Mouse (Mus musculus) T-helper 2 cell (primary cell): ENCODE data around the gene Prune1.

Experiments used
- in situ Hi-C: fragments of 300-600 bp; cut with MboI, MseI; formaldehyde crosslinking; loops from one replicate; pipeline ENCODE4 v1.15.1; 2025; ENCODE audit warnings: high pct_unique_total_duplicates

Gene Prune1

DNA sequence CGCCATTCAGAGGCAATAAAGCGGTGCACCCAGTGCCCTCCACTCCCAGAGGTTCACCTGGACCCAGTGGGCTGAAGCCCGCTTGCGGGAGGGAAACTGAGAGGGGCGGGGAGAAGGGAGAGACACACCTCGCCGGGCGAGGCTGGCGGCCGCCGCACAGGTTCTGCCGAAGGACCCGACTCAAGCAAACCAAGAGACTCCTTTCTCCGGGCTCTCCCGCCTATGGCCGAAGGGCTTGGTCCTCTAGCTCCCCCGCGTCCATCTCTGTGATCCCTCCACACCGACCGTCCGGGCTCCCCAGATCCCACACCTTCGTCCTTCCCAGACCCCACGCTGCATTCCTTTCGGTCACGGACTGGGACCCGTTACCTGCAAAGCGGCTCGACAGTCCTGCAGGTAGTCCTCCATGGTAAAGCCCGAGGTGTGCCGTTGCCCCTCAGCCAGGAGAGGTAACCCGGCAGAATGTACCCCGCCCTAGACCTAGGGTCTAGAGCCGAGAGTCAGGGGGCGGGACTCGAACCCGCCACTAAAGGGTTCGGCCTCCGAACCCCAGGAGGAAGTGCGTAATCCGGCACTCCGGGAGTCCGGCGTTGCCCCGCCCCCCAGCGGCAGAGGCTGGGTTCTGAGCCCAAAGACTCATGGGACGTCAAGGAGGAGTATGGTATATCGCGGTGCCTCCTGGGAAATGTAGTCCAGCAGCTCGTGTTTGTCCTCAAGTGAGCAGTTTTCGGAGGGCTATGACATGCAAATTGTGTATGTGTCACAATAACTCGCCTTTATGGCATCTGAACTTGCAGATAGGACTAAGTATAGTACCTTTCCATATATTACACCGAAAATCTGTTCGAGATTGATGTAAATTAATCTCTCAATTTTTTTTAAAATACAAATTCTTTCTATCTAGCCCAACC, at the start of gene Prune1, which contains the start of gene Mindy1:
TSS of gene Prune1 (minus strand) at position 861 of the 911 bp plus-strand sequence.
TSS of gene Mindy1 (plus strand) at position 130 of the 911 bp plus-strand sequence.
- in situ Hi-C loops = no loop called here

GRCm38 (mm10) chr3:95331528-95331927, 49.7 kb upstream of the Prune1 start:
- in situ Hi-C loops = no loop called here

GRCm38 (mm10) chr3:95328803-95329404, 47.0 kb upstream of the Prune1 start:
- in situ Hi-C loops = no loop called here

- in situ Hi-C loops = no loop called here
Observed at GRCm38 (mm10) chr3:95324454-95325144, 42.7 kb upstream of the Prune1 start.

DNA sequence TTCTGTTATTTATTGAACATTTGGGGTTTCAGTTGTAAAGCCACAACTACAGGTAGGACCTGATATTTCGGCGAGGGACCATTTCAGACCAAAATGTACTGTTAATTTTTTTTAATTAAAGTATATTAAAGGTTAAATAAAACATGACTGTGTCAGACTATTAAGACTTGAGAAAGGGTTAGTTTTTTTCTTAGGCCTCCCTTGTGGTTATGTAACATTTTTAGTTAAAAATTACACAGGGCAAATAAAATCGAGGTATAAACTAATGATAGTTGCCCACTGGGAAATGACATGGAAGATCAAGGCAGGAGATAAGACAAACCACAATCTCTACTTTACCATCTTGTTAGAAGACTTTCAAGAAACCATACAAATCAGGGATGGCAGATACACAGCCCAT, 41.6 kb upstream of the Prune1 start:
- in situ Hi-C loops = no loop called here

GRCm38 (mm10) chr3:95319701-95320625, 38.1 kb upstream of the Prune1 start:
- in situ Hi-C loops = no loop called here

- in situ Hi-C loops = no loop called here
Observed at GRCm38 (mm10) chr3:95319110-95319509, 37.2 kb upstream of the Prune1 start.

- in situ Hi-C loops = no loop called here
Observed at GRCm38 (mm10) chr3:95318548-95318947, 36.7 kb upstream of the Prune1 start.

DNA sequence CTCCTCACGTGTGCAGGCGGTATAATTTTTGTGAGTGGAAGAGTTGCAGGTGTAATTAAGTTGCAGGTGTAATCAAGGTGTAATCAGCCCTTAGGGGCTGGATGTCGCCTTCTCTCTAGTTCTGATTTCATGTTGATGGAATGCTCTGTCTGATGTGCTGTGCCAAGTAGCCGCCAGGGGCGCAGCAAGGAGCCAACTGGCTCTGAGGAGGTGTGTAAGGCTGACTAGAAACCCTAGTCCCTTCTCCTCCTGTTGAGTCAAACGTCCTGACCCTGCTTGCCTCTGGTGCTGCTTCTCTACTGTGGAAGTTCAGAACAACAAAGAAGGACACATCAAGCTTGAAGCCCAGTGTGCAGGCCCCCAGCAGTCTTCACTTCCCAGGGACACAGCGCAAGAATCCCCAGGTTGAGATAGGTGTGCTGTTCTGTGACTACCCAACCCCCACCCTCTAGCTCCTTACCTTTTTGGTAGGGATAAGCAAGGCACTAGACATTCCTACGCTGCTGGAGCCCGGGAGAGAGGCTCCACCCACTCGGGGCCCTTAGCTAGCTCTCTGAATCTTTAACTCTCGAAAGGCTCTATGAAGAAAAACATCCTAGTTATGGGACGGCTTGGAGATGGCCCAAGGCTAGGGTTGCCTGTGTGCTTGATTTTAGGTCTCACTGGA, 35.7 kb upstream of the Prune1 start:
- in situ Hi-C loops = no loop called here

DNA sequence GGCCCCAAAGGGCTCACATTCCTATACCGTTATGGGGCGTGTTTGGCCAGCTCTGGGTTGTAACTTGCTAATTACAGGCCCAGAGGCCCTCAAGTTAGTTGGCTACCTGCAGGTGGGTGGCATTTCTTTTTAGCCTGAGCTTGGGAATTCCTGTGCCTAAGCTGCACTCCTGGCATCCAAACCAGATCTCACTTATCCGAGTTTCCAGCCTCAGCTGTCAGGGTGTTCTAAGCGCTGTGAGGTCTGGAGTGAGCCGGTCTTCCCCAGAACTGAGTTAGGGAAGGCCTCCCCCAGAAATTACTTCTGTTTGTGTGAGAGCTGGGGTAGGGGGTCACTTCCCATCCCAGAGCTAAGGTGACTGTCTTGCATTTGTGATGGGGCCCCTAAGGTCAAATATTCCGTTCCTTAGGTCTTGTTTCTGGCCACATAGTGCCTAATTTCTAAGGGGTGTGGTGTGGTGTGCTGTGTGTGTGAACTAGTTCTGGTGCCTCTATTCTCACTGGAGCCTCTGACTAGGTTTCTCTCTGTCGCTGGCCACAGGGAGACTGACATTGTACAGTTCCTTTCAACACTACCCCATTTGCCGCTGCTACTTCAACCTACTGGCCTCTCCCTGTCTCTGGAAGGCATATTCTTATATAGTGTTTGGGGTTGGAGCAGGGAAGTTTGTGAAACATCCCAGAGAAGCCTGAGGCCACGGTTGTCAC, 34.1 kb upstream of the Prune1 start:
- in situ Hi-C loops = no loop called here

DNA sequence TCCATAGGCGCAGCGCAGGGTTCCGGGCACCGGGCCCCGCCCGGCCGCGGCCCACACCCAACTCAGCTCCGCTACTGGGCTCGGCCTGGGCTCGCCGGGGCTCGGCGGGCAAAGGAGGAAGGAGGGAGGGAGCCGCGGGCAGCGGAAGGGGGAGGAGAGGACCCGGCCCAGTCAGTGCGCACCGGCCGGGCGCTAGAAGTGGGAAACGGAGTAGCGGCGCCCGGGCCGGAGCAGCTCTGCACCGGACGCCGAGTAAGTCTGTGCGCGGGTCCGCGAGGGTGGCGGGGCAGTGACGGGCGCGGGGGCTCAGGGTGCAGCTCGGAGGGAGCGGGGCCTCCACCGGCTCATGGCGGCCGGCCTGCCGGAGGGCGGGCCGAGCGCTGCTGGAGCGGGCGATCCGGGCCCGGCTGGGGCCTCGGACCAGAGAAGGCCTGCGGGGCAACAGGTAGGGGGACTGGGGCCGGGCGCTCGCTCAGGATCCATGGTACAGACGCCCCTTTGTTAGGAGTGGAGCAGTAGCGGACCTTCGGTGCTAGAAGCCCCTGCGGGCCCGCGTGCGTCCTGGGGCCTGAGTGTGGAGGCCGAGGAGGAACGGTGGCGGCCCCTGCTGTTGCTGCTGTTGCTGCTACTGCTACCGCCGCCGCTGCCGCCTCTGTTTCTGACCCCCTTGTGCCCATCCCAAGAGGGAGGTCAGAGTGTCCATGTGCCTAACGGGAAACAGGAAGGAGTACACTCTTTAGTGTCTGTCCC, 33.4 kb upstream of the Prune1 start:
- in situ Hi-C loops = no loop called here

- in situ Hi-C loops = no loop called here
Observed at GRCm38 (mm10) chr3:95314486-95315093, 32.7 kb upstream of the Prune1 start, which contains the start of gene Cers2. Gene Cers2, plus strand, starts transcription at chr3:95314791.

GRCm38 (mm10) chr3:95314075-95314474, 32.2 kb upstream of the Prune1 start:
- in situ Hi-C loops = no loop called here

DNA sequence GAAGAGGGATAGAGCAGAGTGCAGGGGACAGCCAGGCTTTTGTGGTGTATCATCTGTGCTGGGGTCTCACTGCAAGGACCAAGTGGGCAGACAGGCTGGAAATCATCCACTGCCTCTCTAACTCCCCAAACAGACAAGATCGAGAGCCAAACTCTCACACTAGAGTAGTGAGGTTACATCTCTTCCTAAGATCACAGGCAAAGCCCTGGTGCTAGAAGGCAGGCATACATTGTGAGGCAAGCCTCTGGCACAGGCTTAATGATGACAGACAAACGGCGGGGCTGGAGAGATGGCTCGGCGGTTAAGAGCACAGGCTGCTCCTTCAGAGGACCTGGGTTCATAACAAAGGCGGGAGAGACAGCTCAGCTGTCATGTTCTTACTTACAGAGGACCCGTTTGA, 31.6 kb upstream of the Prune1 start:
- in situ Hi-C loops = no loop called here

GRCm38 (mm10) chr3:95312623-95313022, 30.7 kb upstream of the Prune1 start:
- in situ Hi-C loops = no loop called here

DNA sequence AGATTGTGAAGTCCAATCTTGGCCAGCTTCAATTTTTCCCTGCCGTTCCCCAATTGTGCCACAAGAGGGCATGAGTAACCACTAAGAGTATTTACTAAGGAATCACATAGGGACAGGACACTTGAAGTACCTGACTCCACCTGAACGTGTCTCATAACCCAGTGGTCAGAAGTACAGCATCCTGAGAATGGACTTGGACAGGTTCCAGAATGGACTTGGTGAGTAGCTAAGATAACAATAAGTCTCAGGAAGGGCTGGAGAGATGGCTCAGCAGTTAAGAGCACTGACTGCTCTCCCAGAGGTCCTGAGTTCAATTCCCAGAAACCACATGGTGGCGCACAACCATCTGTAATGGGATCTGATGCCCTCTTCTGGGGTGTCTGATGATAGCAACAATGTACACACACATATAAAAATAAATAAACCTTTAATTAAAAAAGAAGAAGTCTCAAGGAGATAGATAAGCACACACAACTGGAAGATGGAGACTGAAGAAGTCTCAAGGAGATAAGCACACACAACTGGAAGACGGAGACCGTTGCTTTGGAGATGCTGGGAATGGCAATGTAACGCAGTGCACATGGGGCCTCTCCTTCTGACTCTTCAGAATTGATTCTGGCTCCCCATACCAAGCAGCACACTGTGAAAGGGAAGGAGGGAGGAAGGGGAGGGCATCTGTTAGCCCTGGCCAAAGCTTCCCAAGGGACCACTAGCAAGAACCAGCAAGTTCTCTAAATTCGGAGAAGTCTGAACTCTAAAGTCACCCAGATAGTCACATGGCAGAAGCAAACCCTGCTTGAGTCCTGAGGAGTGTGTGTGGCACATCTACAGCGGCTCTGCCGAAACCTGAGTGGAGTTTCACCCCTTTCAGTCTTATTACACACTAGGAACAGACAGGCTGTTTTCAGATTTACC, 29.3 kb upstream of the Prune1 start:
- in situ Hi-C loops = no loop called here

- in situ Hi-C loops = no loop called here
Observed at GRCm38 (mm10) chr3:95310496-95310895, 28.6 kb upstream of the Prune1 start.

GRCm38 (mm10) chr3:95307100-95307499, 25.2 kb upstream of the Prune1 start, which contains the start of gene Anxa9:
Gene Anxa9, minus strand, starts transcription at chr3:95307176.
- in situ Hi-C loops = no loop called here
